Mouse (Mus musculus): Measurements from ENCODE around the gene Hoxa5. TPM values are rescaled to one million over a fixed set of nuclear protein-coding genes. Genes with fewer than 3 reads are reported as not detected.

The Hoxa5 gene
- polyA plus RNA-seq, 1 experiment from 2014 or later, result not detected

- WGBS, result 10% methylated on average over 10 of the region's 10 CpGs
- H3K9me3 ChIP-seq, result no peaks in the 10 kb centered on the region
- ATAC-seq (ENCODE audit: low FRiP score, low read depth), result no peak
- H3K27ac ChIP-seq (replicated peaks), result no peak overlapping the region
- peaks cover 94% of the 10 kb centered on the region for H3K27me3 ChIP-seq
- no peak overlapping the region for H3K4me2 ChIP-seq (replicated peaks)
- no peaks in the 10 kb centered on the region for H3K36me3 ChIP-seq
- no peak overlapping the region for H3K9ac ChIP-seq (replicated peaks)
- H3K4me3 ChIP-seq, result no peak overlapping the region
- peaks cover 3% of the 10 kb centered on the region; the same call in 1 of the 2 replicates for H3K4me1 ChIP-seq
Observed at GRCm38 (mm10) chr6:52237346-52238154, 33.2 kb upstream of the Hoxa5 start.

GRCm38 (mm10) chr6:52236806-52237205 lies 32.4 kb upstream of the Hoxa5 start:
- Histone ChIP-seq H3K9ac (replicated peaks) (no peak overlapping the region), H3K9me3 (no peaks in the 10 kb centered on the region), H3K4me2 (replicated peaks) (no peak overlapping the region), H3K4me1 (peaks cover 3% of the 10 kb centered on the region; the same call in 1 of the 2 replicates), H3K36me3 (no peaks in the 10 kb centered on the region), H3K27me3 (peaks cover 94% of the 10 kb centered on the region), H3K4me3 (no peak overlapping the region), H3K27ac (replicated peaks) (no peak overlapping the region)
- WGBS, result 3% methylated on average over 3 of the region's 3 CpGs
- ATAC-seq (ENCODE audit: low FRiP score, low read depth), result no peak

GRCm38 (mm10) chr6:52235866-52236265 lies 31.5 kb upstream of the Hoxa5 start:
- WGBS, result 20% methylated on average over 6 of the region's 6 CpGs
- H3K4me2 ChIP-seq (replicated peaks), result no peak overlapping the region
- no peaks in the 10 kb centered on the region for H3K36me3 ChIP-seq
- no peaks in the 10 kb centered on the region for H3K9me3 ChIP-seq
- no peak overlapping the region for H3K4me3 ChIP-seq
- ATAC-seq (ENCODE audit: low FRiP score, low read depth), result no peak
- peaks cover 3% of the 10 kb centered on the region; the same call in 1 of the 2 replicates for H3K4me1 ChIP-seq
- H3K9ac ChIP-seq (replicated peaks), result no peak overlapping the region
- H3K27me3 ChIP-seq, result peaks cover 89% of the 10 kb centered on the region
- H3K27ac ChIP-seq (replicated peaks), result no peak overlapping the region

- no peaks in the 10 kb centered on the region for H3K36me3 ChIP-seq
- no peak overlapping the region for H3K4me3 ChIP-seq
- no peak overlapping the region for H3K9ac ChIP-seq (replicated peaks)
- H3K27ac ChIP-seq (replicated peaks), result no peak overlapping the region
- ATAC-seq (ENCODE audit: low FRiP score, low read depth), result no peak
- WGBS, result 24% methylated on average over 9 of the region's 9 CpGs
- no peak overlapping the region for H3K4me2 ChIP-seq (replicated peaks)
- peaks cover 2% of the 10 kb centered on the region; the same call in 1 of the 2 replicates for H3K4me1 ChIP-seq
- H3K27me3 ChIP-seq, result peaks cover 89% of the 10 kb centered on the region
- no peaks in the 10 kb centered on the region for H3K9me3 ChIP-seq
Observed at GRCm38 (mm10) chr6:52235267-52235666, 30.9 kb upstream of the Hoxa5 start.

- Histone ChIP-seq H3K4me1 (no peaks in the 10 kb centered on the region), H3K27me3 (peaks cover 89% of the 10 kb centered on the region), H3K4me2 (replicated peaks) (no peak overlapping the region), H3K9me3 (no peaks in the 10 kb centered on the region), H3K9ac (replicated peaks) (no peak overlapping the region), H3K27ac (replicated peaks) (no peak overlapping the region), H3K36me3 (no peaks in the 10 kb centered on the region), H3K4me3 (no peak overlapping the region)
- ATAC-seq (ENCODE audit: low FRiP score, low read depth), result no peak
- WGBS, result 2% methylated on average over 68 of the region's 68 CpGs
Observed at GRCm38 (mm10) chr6:52234428-52235140, 30.2 kb upstream of the Hoxa5 start.

- no peaks in the 10 kb centered on the region for H3K36me3 ChIP-seq
- 1% methylated on average over 70 of the region's 70 CpGs for WGBS
- H3K4me1 ChIP-seq, result no peaks in the 10 kb centered on the region
- no peaks in the 10 kb centered on the region for H3K9me3 ChIP-seq
- H3K4me2 ChIP-seq (replicated peaks), result no peak overlapping the region
- no peak for ATAC-seq (ENCODE audit: low FRiP score, low read depth)
- H3K27me3 ChIP-seq, result peaks cover 91% of the 10 kb centered on the region
- H3K4me3 ChIP-seq, result no peak overlapping the region
- H3K9ac ChIP-seq (replicated peaks), result no peak overlapping the region
- no peak overlapping the region for H3K27ac ChIP-seq (replicated peaks)
Observed at GRCm38 (mm10) chr6:52233546-52234427, 29.4 kb upstream of the Hoxa5 start.

GRCm38 (mm10) chr6:52232984-52233545 lies 28.7 kb upstream of the Hoxa5 start:
- no peaks in the 10 kb centered on the region for H3K4me1 ChIP-seq
- H3K4me3 ChIP-seq, result no peak overlapping the region
- 1% methylated on average over 23 of the region's 23 CpGs for WGBS
- ATAC-seq (ENCODE audit: low FRiP score, low read depth), result no peak
- H3K9ac ChIP-seq (replicated peaks), result no peak overlapping the region
- H3K36me3 ChIP-seq, result no peaks in the 10 kb centered on the region
- no peaks in the 10 kb centered on the region for H3K9me3 ChIP-seq
- no peak overlapping the region for H3K27ac ChIP-seq (replicated peaks)
- peaks cover 94% of the 10 kb centered on the region for H3K27me3 ChIP-seq
- H3K4me2 ChIP-seq (replicated peaks), result no peak overlapping the region

- WGBS, result under 1% methylated on average over 18 of the region's 18 CpGs
- Histone ChIP-seq H3K4me2 (replicated peaks) (no peak overlapping the region), H3K4me1 (no peaks in the 10 kb centered on the region), H3K9ac (replicated peaks) (no peak overlapping the region), H3K27me3 (peaks cover 94% of the 10 kb centered on the region), H3K27ac (replicated peaks) (no peak overlapping the region), H3K9me3 (no peaks in the 10 kb centered on the region), H3K4me3 (no peak overlapping the region), H3K36me3 (no peaks in the 10 kb centered on the region)
- no peak for ATAC-seq (ENCODE audit: low FRiP score, low read depth)
Observed at GRCm38 (mm10) chr6:52232568-52232965, 28.2 kb upstream of the Hoxa5 start.

- Histone ChIP-seq H3K27me3 (peaks cover 94% of the 10 kb centered on the region), H3K27ac (replicated peaks) (no peak overlapping the region), H3K4me3 (no peak overlapping the region), H3K4me2 (replicated peaks) (no peak overlapping the region), H3K4me1 (no peaks in the 10 kb centered on the region), H3K36me3 (no peaks in the 10 kb centered on the region), H3K9ac (replicated peaks) (no peak overlapping the region), H3K9me3 (no peaks in the 10 kb centered on the region)
- WGBS, result 2% methylated on average over 18 of the region's 18 CpGs
- ATAC-seq (ENCODE audit: low FRiP score, low read depth), result no peak
Observed at GRCm38 (mm10) chr6:52231885-52232567, 27.6 kb upstream of the Hoxa5 start.

- ATAC-seq (ENCODE audit: low FRiP score, low read depth), result no peak
- H3K4me2 ChIP-seq (replicated peaks), result no peak within 1 kb of the TSS
- H3K27me3 ChIP-seq, result peaks cover 94% of the 10 kb centered on the region
- no peak within 1 kb of the TSS for H3K4me3 ChIP-seq
- H3K9ac ChIP-seq (replicated peaks), result no peak within 1 kb of the TSS
- H3K4me1 ChIP-seq, result no peaks in the 10 kb centered on the region
- H3K36me3 ChIP-seq, result no peaks in the 10 kb centered on the region
- 2% methylated on average over 20 of the region's 36 CpGs for WGBS
- no peaks in the 10 kb centered on the region for H3K9me3 ChIP-seq
- H3K27ac ChIP-seq (replicated peaks), result no peak within 1 kb of the TSS
Observed at GRCm38 (mm10) chr6:52230516-52231165, 26.3 kb upstream of the Hoxa5 start, which contains the start of gene Hoxa9. TSS of gene Hoxa9 (minus strand) at chr6:52231089.
